Mouse (Mus musculus) heart, adult 2 months (tissue): ENCODE data around the gene Cpe.

Source experiments
- CTCF ChIP-seq: fragments of 200-600 bp; IDR thresholded peaks from 2 replicates; pipeline ENCODE4 v1.8.1; 2022; ENCODE audit warnings: antibody characterized with exemption, mild to moderate bottlenecking, moderate library complexity
- POLR2A ChIP-seq: fragments of 200-500 bp; IDR thresholded peaks from 2 replicates; pipeline ENCODE4 v1.6.1; 2011; ENCODE audit warnings: mild to moderate bottlenecking, low read depth, low read length, control low read depth; ENCODE audit not compliant: insufficient read depth

- TF ChIP-seq POLR2A (no peak), CTCF (no peak)
These were observed 17.8 kb downstream of the Cpe start for GRCm38 (mm10) chr8:64674951-64675585.
